Mouse (Mus musculus) hindbrain, embryonic 16.5 days (tissue): ENCODE measurements around the gene Gpx4. TPM values are rescaled to one million over a fixed set of nuclear protein-coding genes. Genes with fewer than 3 reads are reported as not detected.

ENCODE experiments used
- ATAC-seq: fragments of 200-750 bp; cut with Nextera tagmentation; 2 replicates; pipeline ENCODE4 v1.8.0; 2017; ENCODE audit warnings: moderate TSS enrichment, moderate library complexity
- H3K27ac ChIP-seq: fragments of 300-500 bp; sonication (generic); 2 replicates; pipeline ENCODE4 v1.5.1; 2014; ENCODE audit warnings: low read depth, mild to moderate bottlenecking, control low read depth, low read length, moderate library complexity
- H3K27me3 ChIP-seq: fragments of 300-500 bp; sonication (generic); replicated peaks from 2 replicates; pipeline ENCODE4 v1.6.1; 2014; ENCODE audit warnings: low read length; ENCODE audit not compliant: control insufficient read depth, insufficient read depth
- H3K36me3 ChIP-seq: fragments of 300-500 bp; sonication (generic); 2 replicates; pipeline ENCODE4 v1.6.1; 2014; ENCODE audit warnings: mild to moderate bottlenecking, low read length, moderate library complexity, mixed read lengths; ENCODE audit not compliant: control insufficient read depth, insufficient read depth
- H3K4me1 ChIP-seq: fragments of 300-500 bp; sonication (generic); 2 replicates; pipeline ENCODE4 v1.6.1; 2014; ENCODE audit warnings: low read depth, low read length; ENCODE audit not compliant: control insufficient read depth, insufficient read depth
- H3K4me2 ChIP-seq: fragments of 300-500 bp; sonication (generic); 2 replicates; pipeline ENCODE4 v1.6.1; 2014; ENCODE audit warnings: mild to moderate bottlenecking, low read length, control low read depth, moderate library complexity
- H3K4me3 ChIP-seq: fragments of 300-500 bp; sonication (generic); 2 replicates; pipeline ENCODE4 v1.5.1; 2014; ENCODE audit warnings: mild to moderate bottlenecking, low read length, control low read depth, moderate library complexity
- H3K9ac ChIP-seq: fragments of 300-500 bp; sonication (generic); 2 replicates; pipeline ENCODE4 v1.6.1; 2014; ENCODE audit warnings: low read depth, mild to moderate bottlenecking, control low read depth, low read length, moderate library complexity
- H3K9me3 ChIP-seq: fragments of 300-500 bp; sonication (generic); 2 replicates; pipeline ENCODE4 v1.6.1; 2014; ENCODE audit warnings: mild to moderate bottlenecking, low read length, moderate library complexity; ENCODE audit not compliant: control insufficient read depth
- WGBS: fragments of 180-500 bp; shearing (Covaris S2); extraction: QIAGEN DNeasy Blood & Tissue Kit; methylation state at CpG from one replicate; pipeline ENCODE4 v1.1.7; 2014; 5-methylcytosine and 5-hydroxymethylcytosine counted together
- polyA plus RNA-seq: library from polyadenylated mRNA; unstranded; fragments of >200 nt; fragmentation: Nextera tagmentation; extraction: Ambion mirVana; gene quantifications from 2 replicates; pipeline ENCODE4 v1.2.1, GENCODE M21; 2015

The Gpx4 gene
- polyA plus RNA-seq, result 601 and 643 TPM in 2 replicates

- Histone ChIP-seq H3K36me3 (no peaks in the 10 kb centered on the region), H3K4me2 (no peak within 1 kb of the TSS), H3K4me1 (no peaks in the 10 kb centered on the region; the same call in 1 of the 2 replicates), H3K4me3 (no peak within 1 kb of the TSS), H3K9me3 (no peaks in the 10 kb centered on the region), H3K27ac (no peak within 1 kb of the TSS), H3K9ac (0 out of 2 replicates have a peak within 1 kb of the TSS, but pooled peaks have one; percentile 9), H3K27me3 (no peaks in the 10 kb centered on the region)
- WGBS, result 37% methylated on average over 9 of the region's 9 CpGs
- ATAC-seq, result no peak
Observed at GRCm38 (mm10) chr10:80047041-80047565, at the start of gene Gpx4. Gpx4 (plus strand) TSS chr10:80047166.

GRCm38 (mm10) chr10:79997819-79998218 lies 49.1 kb upstream of the Gpx4 start:
- H3K27ac ChIP-seq, result peak overlapping the region; percentile 54; the same call in 1 of the 2 replicates
- 5% methylated on average over 15 of the region's 15 CpGs for WGBS

GRCm38 (mm10) chr10:80001945-80002344 lies 45.0 kb upstream of the Gpx4 start:
- 83% methylated on average over 9 of the region's 9 CpGs for WGBS
- Histone ChIP-seq H3K27me3 (peaks cover 3% of the 10 kb centered on the region), H3K4me1 (peaks cover 13% of the 10 kb centered on the region), H3K27ac (no peak overlapping the region), H3K9me3 (no peaks in the 10 kb centered on the region), H3K4me3 (no peak overlapping the region), H3K9ac (no peak overlapping the region), H3K4me2 (no peak overlapping the region), H3K36me3 (no peaks in the 10 kb centered on the region)
- ATAC-seq, result no peak

More at GRCm38 (mm10) chr10:79997819-79998218, 49.1 kb upstream of the Gpx4 start:
- peak overlapping the region; percentile 88 for H3K4me2 ChIP-seq
- peak; percentile 12; the same call in 1 of the 2 replicates for ATAC-seq
- H3K4me3 ChIP-seq, result peak overlapping the region; percentile 53
- H3K36me3 ChIP-seq, result no peaks in the 10 kb centered on the region
- H3K27me3 ChIP-seq, result peaks cover 3% of the 10 kb centered on the region
- H3K9ac ChIP-seq, result peak overlapping the region; percentile 66
- no peaks in the 10 kb centered on the region for H3K9me3 ChIP-seq
- peaks cover 18% of the 10 kb centered on the region for H3K4me1 ChIP-seq

GRCm38 (mm10) chr10:80002829-80003228 lies 44.1 kb upstream of the Gpx4 start:
- ATAC-seq, result no peak
- Histone ChIP-seq H3K36me3 (no peaks in the 10 kb centered on the region), H3K9me3 (no peaks in the 10 kb centered on the region), H3K27me3 (peaks cover 3% of the 10 kb centered on the region), H3K9ac (no peak overlapping the region), H3K4me2 (no peak overlapping the region), H3K27ac (no peak overlapping the region), H3K4me3 (no peak overlapping the region), H3K4me1 (peaks cover 5% of the 10 kb centered on the region)
- WGBS, result 30% methylated on average over 21 of the region's 21 CpGs

- H3K36me3 ChIP-seq, result no peaks in the 10 kb centered on the region; the same call in 1 of the 2 replicates
- H3K9ac ChIP-seq, result no peak overlapping the region
- no peaks in the 10 kb centered on the region for H3K4me1 ChIP-seq
- no peak overlapping the region for H3K4me3 ChIP-seq
- H3K27me3 ChIP-seq, result peaks cover 3% of the 10 kb centered on the region
- H3K27ac ChIP-seq, result no peak overlapping the region
- no peaks in the 10 kb centered on the region for H3K9me3 ChIP-seq
- no peak for ATAC-seq
- 59% methylated on average over 9 of the region's 9 CpGs for WGBS
- no peak overlapping the region for H3K4me2 ChIP-seq
Observed at GRCm38 (mm10) chr10:80003374-80004232, 43.4 kb upstream of the Gpx4 start.

- ATAC-seq, result no peak
- Histone ChIP-seq H3K9ac (no peak overlapping the region), H3K9me3 (peaks cover 5% of the 10 kb centered on the region), H3K4me1 (no peaks in the 10 kb centered on the region), H3K36me3 (peaks cover 5% of the 10 kb centered on the region), H3K4me3 (no peak overlapping the region), H3K27me3 (peaks cover 3% of the 10 kb centered on the region), H3K4me2 (no peak overlapping the region), H3K27ac (no peak overlapping the region)
- 78% methylated on average over 8 of the region's 8 CpGs for WGBS
Observed at GRCm38 (mm10) chr10:80004233-80004705, 42.7 kb upstream of the Gpx4 start.

- Histone ChIP-seq H3K36me3 (peaks cover 28% of the 10 kb centered on the region), H3K4me2 (no peak overlapping the region), H3K4me3 (no peak overlapping the region), H3K27me3 (peaks cover 26% of the 10 kb centered on the region), H3K4me1 (no peaks in the 10 kb centered on the region), H3K27ac (no peak overlapping the region), H3K9me3 (peaks cover 25% of the 10 kb centered on the region), H3K9ac (no peak overlapping the region)
- WGBS, result 91% methylated on average over 6 of the region's 6 CpGs
- no peak for ATAC-seq
Observed at GRCm38 (mm10) chr10:80011740-80012139, 35.2 kb upstream of the Gpx4 start.

GRCm38 (mm10) chr10:80013609-80014008 lies 33.4 kb upstream of the Gpx4 start:
- peaks cover 26% of the 10 kb centered on the region for H3K27me3 ChIP-seq
- no peak overlapping the region for H3K4me2 ChIP-seq
- ATAC-seq, result no peak
- H3K9me3 ChIP-seq, result peaks cover 25% of the 10 kb centered on the region
- no peak overlapping the region for H3K9ac ChIP-seq
- H3K4me1 ChIP-seq, result no peaks in the 10 kb centered on the region
- no peak overlapping the region for H3K4me3 ChIP-seq
- no peak overlapping the region for H3K27ac ChIP-seq
- 39% methylated on average over 25 of the region's 25 CpGs for WGBS
- peaks cover 28% of the 10 kb centered on the region for H3K36me3 ChIP-seq
